Comparison of ENCODE assay signal across 8 mouse cellular contexts in the genomic region with DNA sequence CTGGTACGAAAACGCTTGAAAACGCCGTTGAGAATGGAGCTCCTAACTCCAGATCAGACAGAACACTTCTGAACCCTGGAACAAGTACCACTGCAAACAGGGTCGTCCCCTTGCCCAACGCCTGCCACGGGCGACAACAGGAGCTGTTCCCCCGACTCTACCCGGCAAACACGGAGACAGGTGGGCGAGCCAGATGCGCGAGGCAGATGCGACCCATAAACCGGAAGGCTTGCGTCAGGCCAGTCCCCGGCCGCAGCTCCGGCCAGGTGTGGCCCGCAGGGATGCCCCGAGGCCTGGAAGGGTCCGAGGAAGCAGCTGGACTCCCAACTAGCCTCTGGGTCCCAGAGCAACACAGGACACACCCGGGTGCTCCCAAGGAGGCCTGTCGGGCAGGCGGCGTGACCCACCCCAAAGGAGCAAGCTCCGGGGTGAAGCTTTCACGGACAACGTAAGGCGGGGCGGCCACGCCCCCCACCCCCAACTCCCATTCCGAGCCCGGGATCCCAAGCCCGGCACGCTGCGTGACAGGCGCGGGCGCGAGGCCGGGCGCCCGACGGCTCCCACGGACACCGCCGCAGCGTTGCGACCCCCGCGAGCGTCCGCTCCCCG. TPM values are rescaled to one million over a fixed set of nuclear protein-coding genes. Genes with fewer than 3 reads are reported as not detected.
DNase-seq lines count a peak whose midpoint lies in the region; ATAC-seq lines count a peak whose summit lies in the region.

No protein-coding gene starts in this region.

- H3K27me3 ChIP-seq in stomach, embryonic 14.5 days (ENCODE audit: control insufficient read depth, insufficient read depth, low read length), result no peaks in the 10 kb centered on the region

- 0 out of 2 replicates have a peak overlapping the region, but pooled peaks have one; percentile 2 for H3K27ac ChIP-seq in brown adipose tissue, adult 24 weeks (replicated peaks; ENCODE audit: low read depth, low read length)
- peak overlapping the region; percentile 99 for H3K27ac ChIP-seq in stomach, embryonic 14.5 days (ENCODE audit: low read length)

- H3K4me3 ChIP-seq in brown adipose tissue, adult 24 weeks (ENCODE audit: insufficient read depth, low read depth, low read length), result peak overlapping the region; percentile 90
- H3K4me3 ChIP-seq in stomach, embryonic 14.5 days (ENCODE audit: low read depth, low read length), result peak overlapping the region; percentile 89

- peaks cover 4% of the 10 kb centered on the region; the same call in 1 of the 2 replicates for H3K4me1 ChIP-seq in brown adipose tissue, adult 24 weeks (ENCODE audit: control insufficient read depth, insufficient read depth, insufficient read length, low read length)
- peaks cover 12% of the 10 kb centered on the region; the same call in 1 of the 2 replicates for H3K4me1 ChIP-seq in stomach, embryonic 14.5 days (ENCODE audit: control insufficient read depth, insufficient read depth, low read length)

- DNase-seq in cerebellum, adult 9-10 months, result peak; percentile 66
- no peak for DNase-seq in cerebellum, adult 11 months
- DNase-seq in 3T3-L1 (ENCODE audit: low read depth, low spot score), result peak; percentile 36
- DNase-seq in gastrocnemius, postnatal 4 days (ENCODE audit: low spot score in 2 of 2), result peak; percentile 46 to 58
- peak; percentile 50 to 79 for DNase-seq in kidney, postnatal 25 days
- peak; percentile 51 for DNase-seq in mesoderm, embryonic 11.5 days (ENCODE audit: low read depth, low spot score)

- no peaks in the 10 kb centered on the region for H3K9me3 ChIP-seq in stomach, embryonic 14.5 days (ENCODE audit: control insufficient read depth, low read depth, low read length)

- ATAC-seq in stomach, embryonic 14.5 days (ENCODE audit: insufficient number of reproducible peaks, insufficient read depth, low FRiP score, low read depth), result peak; percentile 18; the same call in 1 of the 2 replicates

- H3K36me3 ChIP-seq in stomach, embryonic 14.5 days (ENCODE audit: control insufficient read depth, insufficient read depth, low read length), result no peaks in the 10 kb centered on the region

- under 1% methylated on average over 47 of the region's 56 CpGs for WGBS in stomach, embryonic 14.5 days

- H3K9ac ChIP-seq in stomach, embryonic 14.5 days (replicated peaks; ENCODE audit: low read depth, low read length), result peak overlapping the region; percentile 79

- H3K4me2 ChIP-seq in stomach, embryonic 14.5 days (replicated peaks; ENCODE audit: low read depth, low read length), result peak overlapping the region; percentile 91

RNA-seq across cellular contexts. Expression of a gene that starts 1.4 kb away (rescaled TPM):
- 21.4 and 21.8 TPM in 2 replicates for polyA plus RNA-seq in brown adipose tissue, adult 24 weeks (2012; ENCODE audit: insufficient read depth, insufficient read length, missing spikeins)
- 10 to 100 TPM; 38.3 to 39.1 TPM for total RNA-seq in gastrocnemius, postnatal 4 days (2021)
- 77.4 and 97.3 TPM in 2 replicates for polyA plus RNA-seq in stomach, embryonic 14.5 days (2014; fragmentation: Nextera tagmentation; extraction: Ambion mirVana)
